Mouse (Mus musculus) thymus, postnatal 36 days (tissue): Measurements from ENCODE around the gene Fbxo33.
"Not testable (repeated sequence)": the region's sequence is repeated elsewhere in the genome, so short reads cannot be mapped to it uniquely, and the experiment has no call there.

Experiments
- DNase-seq, 2 experiments: peaks; one replicate each; pipeline ENCODE4 v3.0.0; 2022; ENCODE audit warnings: mixed read lengths in 2 of 2

Fbxo33 gene

DNA sequence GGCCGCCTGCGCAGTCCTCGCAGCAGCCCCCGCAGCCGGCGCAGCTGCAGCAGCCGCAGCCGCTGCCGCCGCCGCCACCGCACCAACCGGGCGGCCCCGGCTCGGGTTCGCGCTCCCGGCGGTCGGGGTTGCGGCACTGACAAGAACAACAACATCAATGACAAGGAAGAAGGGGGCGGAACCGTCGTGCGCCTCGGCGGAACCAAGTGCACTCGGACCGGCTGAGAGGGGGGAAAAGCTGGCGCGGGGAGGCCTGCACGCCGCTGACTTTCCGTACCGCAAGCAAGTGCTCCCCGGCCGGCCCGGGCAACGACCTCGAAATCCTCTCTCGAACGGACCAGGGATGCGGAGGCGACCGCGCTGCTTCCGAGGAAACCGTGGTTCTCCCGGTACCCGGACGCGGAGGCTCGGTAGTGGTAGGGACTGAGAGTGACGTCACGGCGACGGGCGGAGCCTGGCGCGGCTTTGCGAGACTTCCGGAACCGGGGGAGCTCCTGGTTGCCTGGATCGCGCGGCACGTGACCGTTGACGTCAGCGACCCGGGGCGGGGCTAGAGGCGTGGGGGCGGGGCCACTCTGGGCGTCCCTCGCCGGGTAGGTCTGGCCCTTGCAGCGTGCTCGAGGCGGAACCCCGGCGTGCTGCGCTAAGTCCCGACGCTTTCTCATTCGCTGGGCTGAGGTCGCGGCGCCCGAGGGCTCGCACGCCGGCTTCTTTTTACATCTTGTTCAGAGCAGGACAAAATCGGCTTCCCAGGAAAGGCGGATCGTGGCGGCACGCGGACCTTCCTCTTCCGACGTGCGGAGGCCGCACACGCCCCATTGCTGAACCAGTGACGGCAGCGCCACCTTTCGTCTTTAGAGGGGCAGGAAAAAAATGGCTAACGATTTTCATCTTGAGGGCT, at the start of gene Fbxo33:
Fbxo33 (minus strand) TSS at position 401 of the 901 bp plus-strand sequence.
- peak; percentile 96 to 97 for DNase-seq

GRCm38 (mm10) chr12:59265942-59266231, 46.4 kb upstream of the Fbxo33 start:
- no peak for DNase-seq

DNA sequence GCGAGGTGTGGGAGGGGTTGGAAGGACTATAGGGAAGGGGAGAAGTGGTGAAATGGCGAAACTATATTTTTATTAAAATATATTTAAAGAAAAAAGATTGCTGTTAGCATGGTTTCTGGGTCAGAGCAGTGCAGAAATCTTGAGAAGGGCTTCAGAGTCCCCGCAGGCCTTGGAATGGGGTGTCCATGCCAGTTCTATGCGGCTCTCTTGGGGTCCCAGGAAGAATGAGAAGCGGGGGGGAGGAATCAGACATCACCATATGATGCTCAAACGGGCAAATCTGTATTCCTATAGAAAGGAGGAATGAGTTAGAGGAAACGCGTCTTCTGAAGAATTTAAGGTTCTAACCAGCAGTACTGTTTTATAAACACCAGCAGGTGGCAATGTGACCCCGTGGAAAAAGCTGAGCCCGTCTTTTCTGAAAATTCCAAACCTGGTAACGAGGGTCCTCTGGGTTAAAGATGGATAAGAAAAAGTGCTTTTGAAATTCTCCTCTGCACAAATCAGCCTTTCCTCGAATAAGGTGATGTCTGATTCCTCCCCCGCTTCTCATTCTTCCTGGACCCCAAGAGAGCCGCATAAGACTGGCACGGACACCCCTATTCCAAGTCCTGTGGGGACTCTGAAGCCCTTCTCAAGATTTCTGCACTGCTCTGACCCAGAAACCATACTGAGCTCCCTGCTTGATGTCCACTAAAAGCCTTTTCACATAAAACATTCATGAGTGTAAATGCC, 45.8 kb upstream of the Fbxo33 start:
- DNase-seq: no peak

- no peak for DNase-seq
Observed at GRCm38 (mm10) chr12:59262841-59263240, 43.3 kb upstream of the Fbxo33 start.

- DNase-seq: no peak
Observed at GRCm38 (mm10) chr12:59260798-59261197, 41.3 kb upstream of the Fbxo33 start.

DNA sequence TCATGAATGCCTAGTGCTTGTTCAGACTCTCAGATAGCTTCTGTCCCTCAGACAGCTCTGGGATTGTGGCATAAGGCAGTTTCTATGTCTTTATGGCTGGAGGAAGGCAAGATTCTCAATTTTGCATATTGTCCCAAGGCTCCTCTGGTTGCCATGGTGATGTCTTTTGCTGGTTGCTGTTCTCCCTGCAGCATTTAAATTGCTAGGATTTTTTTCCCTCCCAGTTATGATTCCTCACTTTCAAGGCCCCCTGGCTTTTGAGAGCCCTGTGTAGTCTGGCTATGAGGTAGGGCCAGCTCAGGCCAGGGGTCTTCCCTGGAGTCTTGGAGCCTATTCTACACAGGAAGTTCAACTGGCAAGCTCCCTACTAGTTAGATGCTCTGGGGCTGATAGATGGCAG, 40.8 kb upstream of the Fbxo33 start:
- no peak for DNase-seq

- DNase-seq: no peak
Observed at GRCm38 (mm10) chr12:59259015-59259414, 39.5 kb upstream of the Fbxo33 start.

- no peak for DNase-seq
Observed at GRCm38 (mm10) chr12:59250259-59250827, 30.8 kb upstream of the Fbxo33 start.

- DNase-seq: no peak
Observed at GRCm38 (mm10) chr12:59248969-59249368, 29.4 kb upstream of the Fbxo33 start.

DNA sequence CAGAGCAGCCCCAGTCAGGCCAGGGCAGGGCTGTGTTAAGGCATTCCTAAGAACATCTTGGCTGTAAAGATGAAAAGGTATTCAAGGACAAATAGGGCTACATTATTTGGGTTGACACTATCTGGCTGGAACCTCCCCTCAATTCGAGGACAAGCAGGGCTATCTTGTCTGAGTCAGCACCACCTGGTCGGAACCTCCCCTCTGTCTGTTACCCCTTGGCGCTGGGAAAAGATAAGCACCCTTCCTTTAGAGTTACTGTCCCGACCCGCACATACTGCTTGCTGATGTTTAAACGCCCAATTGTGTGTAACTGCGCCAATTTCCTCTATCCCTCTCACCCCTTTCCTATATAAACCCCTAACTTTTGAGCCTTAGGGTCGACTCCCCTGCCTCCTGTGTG, 21.5 kb upstream of the Fbxo33 start:
- DNase-seq: not testable (repeated sequence)

DNA sequence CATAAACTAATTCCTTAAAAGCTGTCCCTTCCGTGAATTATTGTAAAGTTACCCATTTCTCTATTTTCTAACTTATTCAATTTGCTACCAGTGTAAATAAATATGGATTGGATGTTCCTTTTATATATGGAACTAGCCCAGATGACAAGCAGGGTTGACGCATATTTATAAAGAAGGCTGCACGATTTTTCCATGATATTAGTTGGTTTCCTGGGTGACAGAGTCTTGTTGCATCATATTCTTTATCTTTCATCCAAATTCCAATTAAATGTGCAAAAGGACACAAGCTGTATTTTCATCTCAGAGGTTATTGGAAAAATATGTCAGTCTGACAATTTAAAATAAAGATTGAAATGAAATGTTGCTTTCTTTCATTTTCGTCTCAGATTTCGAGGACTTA, 18.9 kb upstream of the Fbxo33 start:
- no peak for DNase-seq

DNA sequence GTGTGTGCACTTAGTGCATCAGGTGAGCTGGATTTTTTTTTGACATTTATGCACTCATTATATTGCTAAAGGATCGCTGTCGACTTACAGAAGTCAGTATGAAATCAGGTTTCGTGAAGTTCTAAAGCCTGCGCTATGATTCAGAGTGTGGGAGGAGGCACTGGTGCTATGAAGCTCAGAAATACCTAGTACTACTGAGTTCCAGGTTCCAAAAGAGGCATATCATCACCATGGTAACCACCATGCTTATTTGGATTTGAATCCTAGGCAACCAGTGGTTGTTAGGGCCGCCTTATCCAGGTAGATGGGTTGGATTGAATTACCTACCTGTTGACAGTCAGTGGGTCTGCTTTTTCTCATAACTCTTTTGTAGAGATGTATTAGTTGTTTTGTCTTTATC, 8.9 kb upstream of the Fbxo33 start:
- DNase-seq: no peak

DNA sequence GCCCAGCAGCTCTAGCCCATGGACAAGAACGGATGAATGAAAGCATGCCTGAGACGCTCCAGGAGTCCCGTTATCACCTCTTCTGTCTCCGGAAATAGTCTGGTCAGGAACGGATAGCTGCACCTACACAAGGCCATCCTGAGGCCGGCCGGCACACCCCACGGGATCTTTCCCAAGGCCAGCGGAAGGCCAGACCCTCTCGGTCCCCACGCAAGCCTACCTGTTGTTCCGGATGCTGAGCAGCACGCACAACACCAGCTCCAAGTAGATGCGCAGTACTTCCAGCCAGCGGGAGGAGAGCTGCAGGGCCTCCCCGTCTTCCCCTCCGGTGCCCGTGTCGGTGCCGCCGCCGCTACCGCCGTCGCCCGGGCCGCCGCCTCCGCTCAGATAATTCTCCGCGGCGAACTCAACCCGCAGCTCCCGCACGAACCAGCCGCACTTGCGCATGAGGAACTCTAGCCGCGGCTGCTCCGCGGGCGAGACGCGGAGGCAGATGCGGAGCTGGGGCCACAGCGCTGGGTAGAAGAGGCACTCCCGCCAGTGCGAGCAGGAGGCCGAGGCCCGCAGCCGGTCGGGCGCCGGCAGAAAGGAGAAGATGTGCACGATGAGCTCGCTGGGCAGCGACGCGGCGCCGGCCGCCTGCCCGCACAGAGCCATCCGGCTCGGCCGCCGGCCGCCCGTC, 744 bp downstream of the Fbxo33 start:
- peak; percentile 49 to 63 for DNase-seq

GRCm38 (mm10) chr12:59217331-59217730, 2.2 kb downstream of the Fbxo33 start:
- DNase-seq: no peak

DNA sequence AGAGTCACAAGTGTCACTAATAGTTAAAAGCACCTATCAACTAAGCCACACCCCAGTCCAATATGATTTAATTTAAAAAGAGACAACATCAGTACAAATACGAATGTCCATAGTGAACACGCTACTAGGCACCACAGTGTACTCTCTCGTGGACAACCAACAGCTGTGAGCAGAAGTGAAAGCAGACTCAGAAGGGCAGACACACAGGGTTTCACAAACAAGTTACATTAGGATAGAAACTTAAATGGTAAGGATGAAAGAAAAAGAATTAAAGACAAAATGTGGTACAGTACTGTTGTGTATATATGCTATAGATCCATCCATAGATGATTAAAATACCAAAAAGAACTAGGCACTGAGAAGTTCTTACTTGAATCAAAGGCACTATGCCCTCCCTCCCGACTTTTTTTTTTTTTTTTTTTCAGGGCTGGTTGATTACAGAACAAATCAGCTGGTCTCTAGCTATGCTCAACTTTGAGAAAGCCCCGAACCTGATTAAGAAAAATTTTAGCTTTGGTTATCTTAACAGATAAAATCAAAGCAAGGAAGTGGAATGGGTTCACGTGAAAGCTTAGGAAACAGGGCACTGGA, 2.8 kb downstream of the Fbxo33 start:
- no peak for DNase-seq

DNA sequence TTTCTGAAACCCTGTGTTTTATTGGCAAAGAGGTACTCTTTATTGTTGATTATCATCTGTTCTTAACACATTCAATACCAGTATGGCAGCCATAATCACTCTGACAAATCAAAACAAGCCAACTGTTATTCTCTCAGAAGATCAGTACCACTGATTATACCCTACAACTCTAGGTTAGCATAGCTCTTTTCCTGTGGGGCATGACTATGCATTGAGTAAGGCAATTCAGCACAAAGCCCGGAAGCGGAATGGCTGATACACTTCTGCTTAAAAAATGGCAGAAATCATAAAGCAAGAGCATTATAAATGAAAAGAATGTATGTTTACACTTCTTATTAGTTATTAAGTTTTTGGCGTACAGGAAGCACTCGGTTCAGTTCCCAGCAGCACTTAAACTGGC, 3.3 kb downstream of the Fbxo33 start:
- DNase-seq: no peak

DNA sequence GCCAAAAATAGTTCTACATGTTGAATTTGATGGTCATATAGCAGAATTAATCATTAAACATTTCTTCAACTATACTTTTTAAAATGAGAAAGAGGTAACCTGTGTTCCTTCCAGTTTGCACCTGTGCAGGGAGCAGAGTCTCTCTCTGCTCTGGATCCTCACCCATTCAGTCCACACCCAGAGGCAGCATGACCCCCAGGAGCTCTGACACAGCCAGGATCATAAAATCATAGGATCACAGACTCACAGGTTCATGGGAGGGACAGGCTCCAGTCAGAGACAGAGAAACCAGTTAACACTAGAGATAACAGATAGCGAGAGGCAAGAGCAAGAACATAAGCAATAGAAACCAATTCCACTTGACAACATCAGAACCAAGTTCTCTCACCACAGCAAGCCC, 11.7 kb downstream of the Fbxo33 start:
- DNase-seq: no peak

GRCm38 (mm10) chr12:59207000-59207390, 12.5 kb downstream of the Fbxo33 start:
- no peak for DNase-seq

DNA sequence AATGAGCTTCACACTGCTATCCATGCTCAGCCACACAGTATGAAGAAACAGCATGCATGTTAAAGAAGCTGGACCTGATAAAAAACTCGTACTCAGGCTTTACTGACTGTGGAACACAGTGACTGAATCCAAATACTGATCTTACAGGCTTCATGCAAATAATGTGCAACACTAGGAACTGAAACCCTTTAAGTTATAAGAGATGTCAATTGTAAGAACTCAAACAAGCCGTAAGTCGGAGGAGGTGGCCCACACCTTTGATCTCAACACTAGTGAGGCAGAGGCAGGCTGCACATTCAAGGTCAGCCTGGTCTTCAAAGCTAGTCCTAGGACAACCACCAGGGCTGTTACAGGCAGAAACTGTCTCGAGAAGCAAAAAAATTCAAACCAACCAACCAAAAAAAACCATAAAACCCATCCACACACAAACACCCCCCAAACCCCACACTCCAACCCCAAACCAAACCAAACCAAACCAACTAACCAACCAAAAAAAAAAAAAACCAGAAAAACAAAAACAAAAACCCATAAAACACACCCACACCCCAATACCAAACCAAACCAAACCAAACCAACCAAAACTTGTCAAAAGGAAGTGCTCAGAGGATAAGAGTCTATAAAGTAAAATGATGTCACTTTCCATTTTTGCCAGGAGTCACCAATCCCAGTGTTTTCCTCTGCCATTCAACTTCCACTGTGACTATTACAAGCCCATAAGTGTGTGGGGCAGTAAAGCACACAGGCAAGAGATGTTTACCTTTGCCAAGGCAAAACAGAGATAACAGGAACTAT, 13.1 kb downstream of the Fbxo33 start:
- no peak for DNase-seq

- no peak for DNase-seq
Observed at GRCm38 (mm10) chr12:59205571-59205970, 14.0 kb downstream of the Fbxo33 start.

- DNase-seq: no peak
Observed at GRCm38 (mm10) chr12:59199361-59199760, 20.2 kb downstream of the Fbxo33 start.

DNA sequence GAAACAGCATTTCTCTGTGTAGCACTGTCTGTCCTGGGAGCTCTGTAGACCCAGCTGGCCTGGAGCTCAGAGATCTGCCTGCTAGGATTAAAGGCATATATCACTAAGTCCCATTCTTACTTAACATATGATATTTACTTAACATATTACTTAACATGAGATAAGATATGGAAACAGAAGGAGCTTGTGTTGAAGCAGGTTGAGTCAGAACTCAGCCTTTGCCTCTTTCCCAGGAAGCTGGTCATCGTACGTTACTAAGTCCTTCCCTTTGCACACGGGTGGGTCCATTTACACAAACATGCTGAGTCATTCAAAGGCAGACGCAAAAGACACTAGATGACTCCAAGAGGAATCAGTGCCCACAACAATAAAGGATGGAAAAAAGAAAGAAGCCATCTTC, 20.8 kb downstream of the Fbxo33 start:
- no peak for DNase-seq
